Mouse (Mus musculus) E14TG2a.4 (cell line): ENCODE data around the gene Teddm1a.
A peak's percentile ranks its signal among the peaks of the same experiment; 100 is the strongest.
"Not testable (repeated sequence)": the region's sequence is repeated elsewhere in the genome, so short reads cannot be mapped to it uniquely, and the experiment has no call there.

Experiments
- H3K27me3 ChIP-seq: 2 replicates; pipeline ENCODE4 v1.6.1; 2014; ENCODE audit warnings: low read length, control low read depth; ENCODE audit not compliant: insufficient read depth
- H3K36me3 ChIP-seq: 2 replicates; pipeline ENCODE4 v1.6.1; 2014; ENCODE audit warnings: low read length, control low read depth; ENCODE audit not compliant: insufficient read depth
- H3K4me1 ChIP-seq: replicated peaks from 2 replicates; pipeline ENCODE4 v1.6.1; 2014; ENCODE audit warnings: low read depth, low read length, control low read depth
- H3K4me3 ChIP-seq: replicated peaks from 2 replicates; pipeline ENCODE4 v1.5.1; 2014; ENCODE audit warnings: mild to moderate bottlenecking, low read length
- H3K9me3 ChIP-seq: 2 replicates; pipeline ENCODE4 v1.6.1; 2014; ENCODE audit warnings: low read length, control low read depth
- CTCF ChIP-seq: conservative IDR thresholded peaks from 2 replicates; pipeline ENCODE4 v1.5.1; 2014; ENCODE audit warnings: low read length
- NANOG ChIP-seq: IDR thresholded peaks from 2 replicates; pipeline ENCODE4 v1.6.1; 2014; ENCODE audit warnings: borderline replicate concordance, low read length, mixed read lengths
- POU5F1 ChIP-seq: IDR thresholded peaks from 2 replicates; pipeline ENCODE4 v1.6.1; 2014; ENCODE audit warnings: low read length, borderline replicate concordance

Teddm1a gene

DNA sequence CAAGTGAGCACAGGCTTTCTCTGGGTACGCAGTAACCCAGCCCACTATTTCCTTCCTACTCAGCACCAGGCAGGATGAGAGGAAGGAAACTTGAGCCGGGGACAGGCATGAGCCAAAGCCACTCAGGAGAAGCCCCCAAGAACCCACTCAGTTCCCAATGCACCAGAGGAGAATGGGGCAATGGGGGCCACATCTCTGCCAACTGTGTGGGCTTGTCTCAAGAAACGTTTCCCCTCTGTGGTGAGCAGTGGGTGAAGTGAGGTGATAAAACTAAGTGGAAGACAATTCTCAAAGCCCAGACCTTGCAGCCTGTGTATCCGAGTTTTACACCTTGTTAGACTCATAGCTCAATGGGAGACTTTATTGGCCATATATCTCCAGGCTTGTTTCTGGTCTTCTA lies at the start of gene Teddm1a:
Gene Teddm1a, plus strand, starts transcription at position 301 of the 400 bp plus-strand sequence.
- no peak for TF ChIP-seq NANOG
- no peak for TF ChIP-seq POU5F1
- no peak for TF ChIP-seq CTCF
- peaks cover 14% of the 10 kb centered on the region for H3K4me1 ChIP-seq
- H3K36me3 ChIP-seq = no peaks in the 10 kb centered on the region
- H3K27me3 ChIP-seq = peaks cover 9% of the 10 kb centered on the region; the same call in 1 of the 2 replicates
- no peak within 1 kb of the TSS for H3K4me3 ChIP-seq
- H3K9me3 ChIP-seq = peaks cover 6% of the 10 kb centered on the region

DNA sequence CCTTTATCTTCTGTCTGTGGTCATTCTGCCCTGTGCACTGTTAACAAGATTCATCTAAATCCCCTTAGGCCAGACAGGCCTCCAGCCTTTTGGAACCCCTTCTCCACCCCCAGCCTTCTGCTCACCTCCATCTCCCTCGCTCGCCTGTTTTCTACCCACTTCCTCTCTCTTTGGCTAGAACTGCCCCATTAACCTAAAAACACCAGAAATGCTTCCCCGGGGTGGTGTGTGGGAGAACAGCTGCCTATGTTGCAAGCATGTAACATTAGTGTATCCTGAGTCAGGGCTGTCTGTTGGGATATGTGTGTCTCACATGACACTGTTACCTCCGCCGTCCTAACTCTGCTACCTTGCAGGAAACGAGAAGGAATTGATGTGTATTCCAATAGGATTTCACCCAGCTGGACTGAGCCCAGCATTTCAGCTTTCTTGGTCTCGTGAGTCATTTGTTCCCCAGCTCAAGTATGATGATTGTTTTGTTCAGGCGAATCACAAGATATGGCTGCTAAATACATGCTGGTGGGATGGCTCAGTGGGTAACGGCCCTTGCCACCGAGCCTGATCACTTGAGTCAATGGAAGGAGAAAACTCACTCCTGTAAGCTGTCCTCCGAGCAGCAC lies 49.3 kb upstream of the Teddm1a start:
- Histone ChIP-seq H3K36me3 (no peaks in the 10 kb centered on the region), H3K4me1 (no peaks in the 10 kb centered on the region), H3K4me3 (no peak overlapping the region), H3K9me3 (peaks cover 14% of the 10 kb centered on the region), H3K27me3 (no peaks in the 10 kb centered on the region)
- TF ChIP-seq POU5F1 = no peak

DNA sequence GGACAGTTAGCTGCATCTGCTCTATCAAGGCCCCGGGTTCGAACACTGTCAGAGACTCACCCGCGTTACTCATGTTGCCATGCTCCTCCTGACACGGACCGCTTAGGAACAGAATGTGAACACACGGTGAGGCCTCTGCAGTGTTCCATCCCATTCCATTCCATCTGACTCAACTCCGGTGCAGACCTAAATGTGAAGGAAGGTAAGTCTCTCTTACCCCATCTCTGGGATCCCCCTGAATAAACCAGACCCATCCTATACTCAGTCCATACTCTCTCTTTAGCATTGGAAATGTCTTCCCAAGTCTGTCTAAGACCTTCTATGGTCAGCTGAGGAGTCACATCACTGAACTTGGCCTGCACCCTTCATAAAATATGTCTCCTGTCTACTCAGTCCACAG lies 47.5 kb upstream of the Teddm1a start, which contains the start of gene Rgsl1:
Gene Rgsl1, minus strand, starts transcription at position 101 of the 400 bp plus-strand sequence.
- TF ChIP-seq CTCF = no peak
- TF ChIP-seq POU5F1 = no peak
- no peak for TF ChIP-seq NANOG
- Histone ChIP-seq H3K27me3 (0 out of 2 replicates have a peak, but pooled peaks cover 3% of the 10 kb centered on the region), H3K36me3 (no peaks in the 10 kb centered on the region)

DNA sequence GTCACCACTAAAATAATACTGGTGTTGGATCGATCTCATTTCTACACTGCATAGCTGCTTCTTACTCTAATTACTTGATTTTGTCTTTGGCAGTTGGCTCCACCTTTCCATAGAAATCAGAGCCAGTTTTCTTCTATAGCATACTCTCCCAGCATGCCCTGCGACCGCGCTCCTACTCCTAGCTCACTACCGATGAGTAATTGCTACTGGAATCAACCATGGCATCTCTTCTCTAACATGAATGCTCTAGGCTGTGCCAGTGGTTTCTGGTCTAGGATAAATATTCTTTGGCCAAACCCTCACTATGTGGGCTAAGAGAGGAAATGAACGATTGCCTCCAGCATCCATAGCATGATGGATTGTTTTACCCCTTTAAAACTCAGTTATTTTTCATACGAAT lies 45.1 kb upstream of the Teddm1a start:
- no peaks in the 10 kb centered on the region for H3K36me3 ChIP-seq
- no peak overlapping the region for H3K4me3 ChIP-seq
- TF ChIP-seq POU5F1 (no peak), NANOG (no peak), CTCF (no peak)
- H3K4me1 ChIP-seq = no peaks in the 10 kb centered on the region
- 0 out of 2 replicates have a peak, but pooled peaks cover 3% of the 10 kb centered on the region for H3K27me3 ChIP-seq
- H3K9me3 ChIP-seq = peaks cover 14% of the 10 kb centered on the region

More for the DNA sequence above, 47.5 kb upstream of the Teddm1a start, which contains the start of gene Rgsl1:
- H3K4me3 ChIP-seq = no peak within 1 kb of the TSS
- H3K4me1 ChIP-seq = no peaks in the 10 kb centered on the region
- H3K9me3 ChIP-seq = peaks cover 14% of the 10 kb centered on the region

DNA sequence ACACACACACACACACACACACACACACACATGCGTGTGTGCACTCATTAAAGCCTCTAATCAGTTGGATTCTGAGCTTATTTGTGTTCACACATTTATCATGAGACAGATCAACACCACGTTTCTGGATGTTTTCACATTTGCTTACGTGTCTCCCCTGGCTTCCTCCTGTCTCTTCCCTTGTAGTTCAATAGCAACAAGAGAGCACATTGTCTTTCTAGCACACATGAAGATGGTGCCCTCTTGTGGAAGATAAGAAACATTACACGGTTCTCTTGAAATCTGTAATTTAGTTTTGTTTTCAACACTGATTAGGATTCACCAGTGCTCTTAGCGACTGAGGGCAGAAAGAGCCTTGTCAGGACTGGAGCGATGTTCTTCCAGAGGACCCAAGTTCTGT lies 44.7 kb upstream of the Teddm1a start:
- H3K4me1 ChIP-seq = no peaks in the 10 kb centered on the region
- H3K9me3 ChIP-seq = peaks cover 14% of the 10 kb centered on the region
- H3K27me3 ChIP-seq = 0 out of 2 replicates have a peak, but pooled peaks cover 3% of the 10 kb centered on the region
- H3K36me3 ChIP-seq = no peaks in the 10 kb centered on the region
- TF ChIP-seq CTCF = peak; percentile 64
- no peak for TF ChIP-seq POU5F1
- no peak for TF ChIP-seq NANOG
- no peak overlapping the region for H3K4me3 ChIP-seq

DNA sequence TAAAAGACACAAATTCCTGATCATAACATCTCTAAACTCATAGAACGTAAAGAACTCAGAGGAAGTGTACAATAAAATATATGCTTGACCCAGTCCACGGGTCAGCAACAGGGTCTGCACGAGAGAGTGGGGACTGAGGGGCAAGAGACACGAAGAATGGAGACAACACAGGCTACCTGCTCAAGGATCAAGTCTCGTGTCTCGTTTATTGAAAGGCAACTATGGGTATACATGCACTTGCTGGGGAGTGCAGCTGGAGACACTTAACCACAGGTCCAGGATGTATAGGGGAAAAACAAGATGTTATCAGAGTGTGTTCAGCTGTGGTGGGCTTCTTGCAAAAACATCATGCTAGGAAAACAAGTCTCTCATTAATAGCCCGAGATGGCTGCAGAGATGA lies 38.8 kb upstream of the Teddm1a start:
- H3K9me3 ChIP-seq, H3K4me3 ChIP-seq, H3K36me3 ChIP-seq: not testable (repeated sequence)

DNA sequence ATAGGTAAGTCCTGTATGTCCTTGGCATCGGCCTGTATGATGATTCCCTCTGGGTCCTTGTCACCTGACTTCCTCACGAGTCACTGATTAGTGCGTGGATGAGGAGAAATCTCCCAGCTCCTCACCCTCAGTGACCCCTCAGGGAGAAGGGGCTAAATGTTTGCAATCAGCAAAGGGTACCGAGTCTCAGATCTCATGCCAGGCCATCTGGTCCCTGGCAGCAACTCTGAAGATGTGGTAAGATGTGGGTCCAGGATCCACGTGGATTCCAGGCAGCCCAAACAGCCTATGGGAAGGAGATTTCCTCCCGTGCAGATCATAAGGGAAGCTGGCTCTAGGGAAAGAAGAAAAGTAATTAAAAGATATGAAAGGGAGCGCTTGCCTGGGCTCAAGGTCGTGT lies 35.6 kb upstream of the Teddm1a start:
- Histone ChIP-seq H3K9me3 (no peaks in the 10 kb centered on the region), H3K4me1 (no peaks in the 10 kb centered on the region), H3K36me3 (no peaks in the 10 kb centered on the region), H3K4me3 (no peak overlapping the region), H3K27me3 (no peaks in the 10 kb centered on the region)
- TF ChIP-seq NANOG (no peak), POU5F1 (no peak), CTCF (no peak)

More for the DNA sequence above, 38.8 kb upstream of the Teddm1a start:
- H3K27me3 ChIP-seq, H3K4me1 ChIP-seq: not testable (repeated sequence)

DNA sequence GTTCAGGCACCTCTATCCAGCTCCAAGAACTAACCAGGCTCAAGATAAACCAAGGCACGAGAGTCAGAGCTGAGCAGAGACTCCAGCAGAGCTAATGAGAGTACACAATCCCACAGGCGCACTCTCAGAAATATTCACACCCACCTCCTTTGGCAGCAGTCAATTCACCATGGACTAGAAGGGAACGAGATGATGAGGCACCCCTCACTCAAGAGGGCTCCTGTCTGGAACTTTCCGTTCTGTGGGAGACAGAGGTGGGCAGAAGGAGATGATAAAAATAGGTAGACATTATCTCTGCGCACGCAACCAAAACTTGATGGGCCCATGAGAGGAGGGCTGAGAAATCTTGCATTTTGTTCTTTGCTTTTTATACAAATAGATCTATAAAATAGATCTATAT lies 17.5 kb upstream of the Teddm1a start, which contains the start of gene Teddm1b:
Gene Teddm1b, plus strand, starts transcription at position 301 of the 400 bp plus-strand sequence.
- H3K27me3 ChIP-seq = no peaks in the 10 kb centered on the region
- no peaks in the 10 kb centered on the region for H3K4me1 ChIP-seq
- no peak within 1 kb of the TSS for H3K4me3 ChIP-seq
- H3K9me3 ChIP-seq = no peaks in the 10 kb centered on the region
- no peak for TF ChIP-seq NANOG
- TF ChIP-seq POU5F1 = no peak
- TF ChIP-seq CTCF = no peak
- no peaks in the 10 kb centered on the region for H3K36me3 ChIP-seq

DNA sequence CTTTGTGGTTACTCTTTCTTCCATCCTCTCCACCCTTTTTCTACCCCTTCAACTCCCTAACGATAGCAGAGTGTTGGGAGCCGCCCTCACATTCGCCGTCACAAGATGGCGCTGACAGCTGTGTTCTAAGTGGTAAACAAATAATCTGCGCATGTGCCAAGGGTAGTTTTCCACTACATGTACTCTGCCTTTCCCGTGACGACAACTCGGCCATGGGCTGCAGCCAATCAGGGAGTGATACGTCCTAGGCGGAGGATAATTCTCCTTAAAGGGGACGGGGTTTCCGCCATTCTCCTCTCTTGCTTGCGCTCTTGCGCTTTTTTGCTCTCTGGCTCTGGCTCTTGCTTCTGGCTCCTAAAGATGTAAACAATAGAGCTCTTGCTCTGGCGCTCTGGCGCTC lies 11.2 kb upstream of the Teddm1a start:
- not testable (repeated sequence) for H3K4me1 ChIP-seq, H3K4me3 ChIP-seq, H3K27me3 ChIP-seq, H3K36me3 ChIP-seq
- H3K9me3 ChIP-seq = peaks cover 20% of the 10 kb centered on the region
